Mouse (Mus musculus) intestine, embryonic 16.5 days (tissue): ENCODE measurements at regions not wholly inside any gene's neighbourhood (a gene's known extent, or its start where the extent isn't known, plus 50 kb on each side); places are given as distances from the start of the nearest gene placed in this dataset.
A peak's percentile ranks its signal among the peaks of the same experiment; 100 is the strongest.

ENCODE experiments used
- ATAC-seq: fragments of 200-750 bp; cut with Nextera tagmentation; 2 replicates; pipeline ENCODE4 v1.8.0; 2017; ENCODE audit warnings: moderate TSS enrichment, moderate library complexity
- H3K27ac ChIP-seq: fragments of 300-500 bp; sonication (generic); 2 replicates; pipeline ENCODE4 v1.5.1; 2014; ENCODE audit warnings: mild to moderate bottlenecking, low read length
- H3K27me3 ChIP-seq: fragments of 300-500 bp; sonication (generic); replicated peaks from 2 replicates; pipeline ENCODE4 v1.6.1; 2014; ENCODE audit warnings: low read length, control low read depth, mixed read lengths; ENCODE audit not compliant: control insufficient read depth, insufficient read depth
- H3K36me3 ChIP-seq: fragments of 300-500 bp; sonication (generic); 2 replicates; pipeline ENCODE4 v1.6.1; 2014; ENCODE audit warnings: low read length, control low read depth; ENCODE audit not compliant: control insufficient read depth, insufficient read depth
- H3K4me1 ChIP-seq: fragments of 300-500 bp; sonication (generic); 2 replicates; pipeline ENCODE4 v1.6.1; 2014; ENCODE audit warnings: low read length, control low read depth, mixed read lengths; ENCODE audit not compliant: control insufficient read depth, insufficient read depth
- H3K4me2 ChIP-seq: fragments of 300-500 bp; sonication (generic); 2 replicates; pipeline ENCODE4 v1.6.1; 2014; ENCODE audit warnings: low read depth, low read length, control low read depth
- H3K4me3 ChIP-seq: fragments of 300-500 bp; sonication (generic); 2 replicates; pipeline ENCODE4 v1.5.1; 2014; ENCODE audit warnings: mild to moderate bottlenecking, low read length
- H3K9ac ChIP-seq: fragments of 300-500 bp; sonication (generic); 2 replicates; pipeline ENCODE4 v1.6.1; 2014; ENCODE audit warnings: low read depth, low read length
- H3K9me3 ChIP-seq: fragments of 300-500 bp; sonication (generic); 2 replicates; pipeline ENCODE4 v1.6.1; 2016; ENCODE audit warnings: low read length, control low read depth; ENCODE audit not compliant: control insufficient read depth
- WGBS: fragments of 180-500 bp; shearing (Covaris S2); extraction: QIAGEN DNeasy Blood & Tissue Kit; methylation state at CpG from one replicate; pipeline ENCODE4 v1.1.7; 2014; 5-methylcytosine and 5-hydroxymethylcytosine counted together

DNA sequence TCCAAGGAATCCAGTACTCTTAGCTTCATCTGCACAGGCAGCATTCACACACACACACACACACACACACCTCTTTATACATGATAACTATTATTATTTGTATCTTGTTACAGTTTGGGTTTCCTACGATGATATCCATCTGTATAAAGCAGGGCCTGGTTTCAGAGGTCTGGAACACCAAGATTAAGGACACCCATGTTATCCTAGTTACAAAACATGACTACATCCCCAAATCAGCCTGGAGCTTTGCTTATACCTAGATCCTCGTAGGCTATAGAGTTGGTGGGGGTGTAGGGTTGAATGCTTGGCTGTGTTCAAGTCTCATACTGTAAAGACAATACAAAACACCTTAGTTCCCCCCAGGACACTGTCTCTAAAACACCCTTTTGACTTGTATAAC lies 56.0 kb upstream of the Tpm1 start:
- no peaks in the 10 kb centered on the region for H3K36me3 ChIP-seq
- H3K4me2 ChIP-seq = no peak overlapping the region
- no peaks in the 10 kb centered on the region for H3K9me3 ChIP-seq
- H3K4me1 ChIP-seq = peaks cover 16% of the 10 kb centered on the region
- ATAC-seq = no peak
- H3K27me3 ChIP-seq = no peaks in the 10 kb centered on the region
- no peak overlapping the region for H3K4me3 ChIP-seq
- H3K27ac ChIP-seq = no peak overlapping the region
- WGBS = 84% methylated on average over 2 of the region's 2 CpGs
- H3K9ac ChIP-seq = no peak overlapping the region

DNA sequence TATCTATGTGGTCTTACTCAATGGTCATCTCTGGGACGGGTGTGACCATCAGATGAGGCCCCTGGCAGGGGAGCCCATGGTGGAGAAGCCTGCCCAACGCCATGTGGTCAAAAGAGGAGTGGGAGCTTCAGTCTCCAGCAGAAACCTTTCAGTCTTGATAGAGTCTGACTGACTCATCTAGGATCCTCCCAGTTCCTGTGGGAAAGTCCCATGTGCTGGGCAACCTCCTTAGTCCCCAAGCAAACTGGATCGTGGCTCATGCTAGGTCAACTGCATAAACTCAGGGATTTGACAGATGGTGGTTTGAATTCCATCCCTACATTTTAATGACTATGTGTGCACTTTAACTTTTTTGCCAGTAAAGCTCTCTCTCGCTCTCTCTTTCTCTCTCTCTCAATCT lies 55.4 kb upstream of the Tpm1 start:
- H3K27me3 ChIP-seq = no peaks in the 10 kb centered on the region
- ATAC-seq = no peak
- H3K27ac ChIP-seq = no peak overlapping the region
- no peaks in the 10 kb centered on the region for H3K36me3 ChIP-seq
- no peak overlapping the region for H3K9ac ChIP-seq
- no peak overlapping the region for H3K4me3 ChIP-seq
- 74% methylated on average over 4 of the region's 4 CpGs for WGBS
- no peak overlapping the region for H3K4me2 ChIP-seq
- H3K4me1 ChIP-seq = peaks cover 17% of the 10 kb centered on the region
- H3K9me3 ChIP-seq = no peaks in the 10 kb centered on the region

DNA sequence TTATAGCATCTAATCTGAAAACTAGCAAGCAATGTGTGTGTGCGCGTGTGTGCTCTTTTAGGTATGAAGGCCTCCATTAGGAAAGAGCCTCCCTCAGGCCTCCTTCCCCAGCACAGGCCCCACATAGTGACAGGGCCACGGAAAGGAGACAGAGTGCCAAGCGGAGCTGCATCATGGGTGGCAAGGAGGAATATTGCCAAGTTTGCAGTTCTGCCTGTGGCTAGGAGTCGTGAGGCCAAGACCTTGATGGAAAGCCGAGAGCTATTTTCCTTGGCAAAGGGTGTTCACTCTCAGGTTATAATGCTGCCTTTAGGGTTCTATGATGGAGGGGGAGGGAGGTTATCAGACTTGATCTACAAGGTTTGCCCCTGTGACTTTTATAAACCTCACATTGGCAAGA lies 53.4 kb upstream of the Tpm1 start:
- Histone ChIP-seq H3K4me3 (no peak overlapping the region), H3K27me3 (no peaks in the 10 kb centered on the region), H3K4me2 (no peak overlapping the region), H3K9me3 (no peaks in the 10 kb centered on the region), H3K27ac (no peak overlapping the region; the same call in 1 of the 2 replicates), H3K36me3 (no peaks in the 10 kb centered on the region), H3K4me1 (peaks cover 22% of the 10 kb centered on the region), H3K9ac (peak overlapping the region; percentile 19; the same call in 1 of the 2 replicates)
- WGBS = 60% methylated on average over 6 of the region's 6 CpGs
- ATAC-seq = no peak

- Histone ChIP-seq H3K9me3 (no peaks in the 10 kb centered on the region), H3K27me3 (no peaks in the 10 kb centered on the region), H3K27ac (no peak overlapping the region), H3K4me2 (no peak overlapping the region), H3K36me3 (no peaks in the 10 kb centered on the region), H3K4me1 (peaks cover 13% of the 10 kb centered on the region; the same call in 1 of the 2 replicates), H3K9ac (no peak overlapping the region), H3K4me3 (no peak overlapping the region)
- WGBS = 31% methylated on average over 6 of the region's 6 CpGs
- peak; percentile 57; the same call in 1 of the 2 replicates for ATAC-seq
Observed at GRCm38 (mm10) chr9:67099471-67099870, 50.3 kb upstream of the Tpm1 start.
